Mouse (Mus musculus) fat pad, adult 2 months (tissue): Measurements from ENCODE around the gene Sox2.

Experiments
- DNase-seq: peaks from one replicate; pipeline ENCODE4 v3.0.0-alpha.2; 2011; ENCODE audit warnings: low read depth, low spot score; ENCODE audit errors: extremely low read depth

Gene Sox2

GRCm38 (mm10) chr3:34643067-34643466, 7.1 kb upstream of the Sox2 start:
- no peak for DNase-seq

GRCm38 (mm10) chr3:34643536-34644115, 6.6 kb upstream of the Sox2 start:
- no peak for DNase-seq

- no peak for DNase-seq
Observed at GRCm38 (mm10) chr3:34646169-34646568, 4.0 kb upstream of the Sox2 start.

DNA sequence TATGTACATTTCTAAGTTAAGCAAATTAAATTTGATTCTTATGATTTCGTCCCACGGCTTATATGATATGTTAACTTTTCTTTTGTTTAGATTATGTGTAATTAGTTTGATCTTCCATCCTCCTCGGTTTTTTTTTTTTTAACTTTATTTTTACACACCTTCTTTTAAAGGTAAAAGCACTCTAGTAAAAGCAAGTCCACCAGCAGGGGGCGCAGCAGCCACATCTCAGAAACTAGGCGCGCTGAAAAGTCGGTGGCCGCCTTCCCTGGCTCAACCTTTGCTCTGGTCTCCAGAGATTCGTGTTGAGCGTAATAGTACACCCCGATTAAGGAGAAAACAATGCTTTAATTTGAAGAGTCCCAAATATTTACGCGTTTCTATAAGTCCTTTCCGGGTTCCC, 2.5 kb upstream of the Sox2 start:
- no peak for DNase-seq

DNA sequence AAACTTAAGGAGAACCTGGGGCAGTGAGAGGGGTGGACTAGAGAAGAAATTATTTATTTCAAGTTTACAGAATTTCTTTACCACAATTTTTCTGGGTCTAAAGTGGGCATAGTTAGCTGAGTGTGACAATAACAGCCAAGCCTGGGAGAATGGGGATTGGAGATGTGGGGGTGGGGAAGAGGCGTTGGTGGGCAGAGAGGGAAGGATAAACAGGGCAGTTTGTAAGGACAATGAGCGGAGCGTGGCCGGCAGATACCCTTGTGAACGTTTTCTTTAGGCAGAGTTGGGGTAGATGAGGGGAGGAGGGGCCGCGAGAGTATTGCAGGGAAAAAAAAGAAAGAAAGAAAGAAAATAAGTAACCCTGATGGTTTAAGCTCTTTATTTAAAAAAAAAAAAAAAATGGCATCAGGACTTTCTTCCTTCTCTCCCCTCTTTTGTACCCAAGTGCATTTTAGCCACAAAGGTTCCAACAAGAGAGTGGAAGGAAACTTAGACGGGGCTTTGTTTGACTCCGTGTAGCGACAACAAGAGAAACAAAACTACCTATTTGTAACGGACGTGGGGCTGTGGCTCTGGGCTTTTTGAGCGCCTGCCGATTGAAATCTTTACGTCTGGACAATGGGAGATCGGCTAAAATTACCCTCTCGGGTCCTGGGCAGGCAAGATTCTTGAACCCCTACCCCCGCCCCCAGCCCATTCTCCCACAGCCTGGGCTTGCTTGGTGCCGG, 1.9 kb upstream of the Sox2 start:
- no peak for DNase-seq

DNA sequence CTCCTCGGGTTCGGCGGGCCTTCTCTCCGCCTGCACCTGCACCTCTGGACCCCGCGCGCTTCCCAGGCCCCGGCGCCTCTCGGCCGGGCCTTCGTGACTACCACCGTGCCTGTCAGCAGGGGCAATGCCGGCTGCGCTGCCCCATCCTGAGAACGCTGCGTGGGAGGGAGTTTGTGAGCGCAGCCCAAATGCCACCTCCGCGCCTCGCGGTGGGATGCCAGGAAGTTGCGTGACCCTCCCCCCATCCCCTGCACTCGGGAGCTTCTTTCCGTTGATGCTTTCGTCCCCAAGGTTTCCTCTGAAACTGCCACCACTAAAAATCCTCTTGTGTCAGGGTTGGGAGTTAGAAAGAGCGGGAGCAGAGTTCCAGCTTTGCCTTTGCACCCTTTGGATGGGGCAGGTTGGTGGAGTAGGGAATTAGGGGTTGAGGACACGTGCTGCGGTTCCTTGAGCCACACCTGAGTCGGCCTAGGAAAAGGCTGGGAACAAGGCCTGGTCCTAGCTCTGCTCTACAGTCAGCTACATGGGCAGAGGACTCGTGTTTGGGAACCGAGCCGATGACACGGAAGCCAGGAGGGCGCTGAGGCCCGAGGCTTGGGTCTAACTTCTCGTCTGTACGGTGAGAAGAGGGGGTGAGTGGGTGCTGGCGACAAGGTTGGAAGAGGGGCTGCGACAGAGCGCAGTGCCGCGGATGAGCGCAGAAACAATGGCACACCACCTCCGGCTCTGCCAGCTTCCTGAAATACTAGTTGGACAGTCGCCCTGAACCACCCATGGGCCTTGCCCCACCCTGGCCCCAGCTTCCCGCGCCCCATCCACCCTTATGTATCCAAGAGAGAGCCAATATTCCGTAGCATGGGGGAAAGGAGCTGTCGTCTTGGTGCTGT, 1.1 kb upstream of the Sox2 start:
- no peak for DNase-seq

DNA sequence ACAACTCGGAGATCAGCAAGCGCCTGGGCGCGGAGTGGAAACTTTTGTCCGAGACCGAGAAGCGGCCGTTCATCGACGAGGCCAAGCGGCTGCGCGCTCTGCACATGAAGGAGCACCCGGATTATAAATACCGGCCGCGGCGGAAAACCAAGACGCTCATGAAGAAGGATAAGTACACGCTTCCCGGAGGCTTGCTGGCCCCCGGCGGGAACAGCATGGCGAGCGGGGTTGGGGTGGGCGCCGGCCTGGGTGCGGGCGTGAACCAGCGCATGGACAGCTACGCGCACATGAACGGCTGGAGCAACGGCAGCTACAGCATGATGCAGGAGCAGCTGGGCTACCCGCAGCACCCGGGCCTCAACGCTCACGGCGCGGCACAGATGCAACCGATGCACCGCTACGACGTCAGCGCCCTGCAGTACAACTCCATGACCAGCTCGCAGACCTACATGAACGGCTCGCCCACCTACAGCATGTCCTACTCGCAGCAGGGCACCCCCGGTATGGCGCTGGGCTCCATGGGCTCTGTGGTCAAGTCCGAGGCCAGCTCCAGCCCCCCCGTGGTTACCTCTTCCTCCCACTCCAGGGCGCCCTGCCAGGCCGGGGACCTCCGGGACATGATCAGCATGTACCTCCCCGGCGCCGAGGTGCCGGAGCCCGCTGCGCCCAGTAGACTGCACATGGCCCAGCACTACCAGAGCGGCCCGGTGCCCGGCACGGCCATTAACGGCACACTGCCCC, 586 bp downstream of the Sox2 start:
- no peak for DNase-seq

GRCm38 (mm10) chr3:34651486-34652170, 1.4 kb downstream of the Sox2 start:
- DNase-seq, result no peak

DNA sequence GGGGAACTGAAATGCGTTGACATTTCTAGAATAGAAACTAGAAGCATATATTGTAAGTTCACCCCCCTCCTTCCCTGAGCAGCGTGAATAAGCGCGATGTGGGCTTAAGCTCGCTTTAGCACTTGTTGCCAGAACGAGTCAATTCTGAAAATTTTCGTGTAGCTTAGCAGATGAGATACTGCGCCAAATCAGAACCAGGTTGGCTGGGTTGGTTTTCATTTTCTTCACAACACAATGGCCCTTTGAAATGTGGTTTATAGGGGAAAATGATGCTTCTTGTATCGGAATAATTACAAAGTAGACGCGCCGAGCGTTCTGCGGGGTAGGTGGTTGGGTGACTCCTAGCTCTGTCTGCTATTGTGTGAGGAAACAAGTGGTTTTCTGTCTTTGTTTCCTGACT, 2.4 kb downstream of the Sox2 start:
- no peak for DNase-seq

- DNase-seq, result no peak
Observed at GRCm38 (mm10) chr3:34653235-34653976, 3.2 kb downstream of the Sox2 start.

GRCm38 (mm10) chr3:34653977-34654500, 3.8 kb downstream of the Sox2 start:
- DNase-seq, result no peak

DNA sequence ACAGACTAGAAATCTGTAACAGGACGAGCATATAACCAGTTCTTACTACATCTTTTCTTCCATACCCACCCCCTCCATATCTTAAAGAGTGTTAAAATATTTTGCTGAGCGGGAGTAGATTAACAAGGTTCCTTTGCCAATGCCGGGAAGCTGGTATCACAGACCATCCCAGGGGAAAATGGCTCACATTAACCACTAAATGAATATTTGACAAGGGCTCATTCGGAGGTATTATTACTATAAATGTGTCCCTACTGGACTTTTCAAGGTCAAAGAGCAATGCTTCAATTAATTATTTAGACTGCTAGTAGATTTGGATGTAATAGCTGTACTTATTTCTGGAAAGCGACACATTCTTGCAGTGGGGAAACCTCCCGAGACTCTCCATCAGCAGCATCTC, 4.6 kb downstream of the Sox2 start:
- DNase-seq, result no peak

GRCm38 (mm10) chr3:34655311-34656075, 5.3 kb downstream of the Sox2 start:
- no peak for DNase-seq

GRCm38 (mm10) chr3:34656153-34656552, 5.9 kb downstream of the Sox2 start:
- DNase-seq, result no peak

DNA sequence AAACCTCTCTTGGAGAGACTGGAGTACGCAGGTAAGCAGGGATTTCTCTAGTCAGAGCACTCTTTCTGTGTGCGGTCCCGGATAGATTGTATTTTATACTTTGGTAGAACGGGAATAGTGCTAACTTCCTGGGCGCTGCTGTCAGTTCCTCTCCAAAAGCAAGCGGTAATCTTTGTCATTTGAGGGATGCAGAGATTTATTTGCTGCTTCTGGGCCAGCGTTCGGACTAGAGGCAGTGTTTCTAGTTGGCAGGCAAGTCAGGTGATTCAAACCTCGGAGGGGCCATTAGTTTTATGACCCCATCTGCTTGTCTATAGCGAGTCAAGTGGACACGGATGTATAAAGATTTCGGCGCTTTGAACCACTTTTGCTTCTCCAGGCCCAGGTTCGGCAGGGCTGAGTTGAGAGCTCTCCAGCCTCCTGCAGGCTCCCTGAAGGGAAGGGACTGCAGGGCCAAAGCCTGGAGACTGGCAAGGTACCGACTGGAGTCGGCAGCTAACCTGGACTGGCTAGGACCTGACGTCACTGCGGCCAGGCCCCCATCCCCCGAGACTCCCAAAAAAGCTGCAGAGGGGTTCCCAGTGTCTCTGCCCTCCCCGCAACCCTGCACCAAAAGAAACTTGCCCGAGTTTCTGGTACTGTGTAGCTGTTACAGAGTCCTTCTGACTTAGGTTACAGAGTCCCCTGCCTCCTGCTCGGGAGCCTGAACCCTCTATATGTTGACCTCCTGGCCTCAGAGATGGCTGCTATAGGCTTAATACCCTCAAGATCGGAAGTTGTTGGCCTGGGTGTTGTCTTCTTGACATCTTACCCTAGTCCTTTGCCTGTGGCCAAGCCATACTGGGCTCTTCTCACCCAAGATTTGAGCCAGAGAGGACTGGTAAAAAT, 6.9 kb downstream of the Sox2 start:
- DNase-seq, result no peak

DNA sequence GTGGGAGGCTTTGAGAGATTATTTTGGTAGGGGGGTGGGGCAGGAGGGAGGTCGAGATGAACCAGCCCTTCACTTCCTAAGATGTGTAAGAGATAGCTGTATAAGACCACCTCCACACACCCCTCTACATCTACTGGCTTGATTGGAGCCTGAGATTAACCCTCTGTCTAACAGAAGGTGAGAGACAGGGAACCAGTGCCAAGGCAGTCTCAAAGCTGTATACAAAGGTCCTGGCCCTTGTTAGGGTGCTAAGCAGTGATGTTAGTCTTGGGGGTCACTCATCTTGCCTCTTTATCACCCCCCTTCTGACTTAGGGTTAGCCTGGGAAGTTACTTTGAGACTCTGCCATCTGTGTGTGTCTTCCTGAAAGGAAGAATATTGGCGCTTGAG, 7.5 kb downstream of the Sox2 start:
- no peak for DNase-seq

DNA sequence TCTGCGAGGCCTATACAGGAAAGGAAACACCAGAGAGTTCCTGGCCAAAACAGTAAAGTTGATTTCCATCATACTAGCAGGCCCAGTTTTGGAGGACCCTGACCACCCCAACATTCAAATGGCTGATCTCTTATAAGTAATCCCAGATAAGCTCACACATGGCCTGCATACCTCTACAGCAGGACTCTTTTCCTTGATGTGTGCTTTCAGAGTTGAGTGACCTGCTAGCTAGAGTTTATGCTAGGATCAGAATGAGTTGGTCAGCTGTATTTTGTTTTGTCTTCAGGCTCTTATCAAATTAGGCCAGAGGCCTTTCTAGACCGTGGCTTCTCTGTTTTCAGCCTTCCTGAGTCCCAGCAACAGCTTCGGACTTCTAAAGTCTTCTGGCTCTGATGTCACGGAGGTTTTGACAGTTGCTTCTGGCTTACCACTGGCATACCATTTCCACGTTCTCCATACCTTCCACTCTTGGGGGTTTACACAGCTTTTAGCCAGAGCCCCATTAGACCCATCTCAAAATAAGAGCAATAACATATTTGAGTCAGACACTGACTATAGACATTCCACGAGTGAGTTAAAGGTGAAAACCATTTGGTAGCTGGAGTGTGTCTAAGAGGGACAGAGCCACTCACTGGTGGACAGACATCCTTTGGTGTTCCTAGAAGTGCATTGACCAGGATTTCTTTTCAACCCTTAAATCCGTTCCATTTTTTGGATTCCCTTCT, 8.2 kb downstream of the Sox2 start:
- no peak for DNase-seq
